Mouse (Mus musculus): ENCODE measurements around the gene Id2.

- no peak for TF ChIP-seq CTCF (IDR thresholded peaks at IDR 0.05; ENCODE audit: control insufficient read depth, insufficient read depth, insufficient read length)
- no peak for TF ChIP-seq USF1 (IDR thresholded peaks at IDR 0.05; ENCODE audit: low read depth)
- no peak for TF ChIP-seq MAX (IDR thresholded peaks at IDR 0.05)
These were observed 294 bp downstream of the Id2 start for GRCm38 (mm10) chr12:25096640-25097051.

All from C2C12 (cell line).